Mouse (Mus musculus) adrenal gland, postnatal 0 days (tissue): ENCODE results near the gene Olfr792. TPM values are rescaled to one million over a fixed set of nuclear protein-coding genes. Genes with fewer than 3 reads are reported as not detected.

ENCODE experiments used
- microRNA-seq: library from miRNA; unstranded; fragments of <30 nt; microRNA quantifications from one replicate; pipeline ENCODE4, GENCODE M21; 2016; ENCODE audit warnings: borderline replicate concordance; ENCODE audit not compliant: insufficient number of aligned reads
- polyA plus RNA-seq: library from polyadenylated mRNA; unstranded; fragments of >200 nt; fragmentation: Nextera tagmentation; extraction: Ambion mirVana; gene quantifications from 2 replicates; pipeline ENCODE4 v1.2.1, GENCODE M21; 2015

The Olfr792 gene
- polyA plus RNA-seq = not detected in 2 replicates

GRCm38 (mm10) chr10:129538862-129539261 lies at the start of gene Olfr792:
Gene Olfr792, plus strand, starts transcription at chr10:129539162.

DNA sequence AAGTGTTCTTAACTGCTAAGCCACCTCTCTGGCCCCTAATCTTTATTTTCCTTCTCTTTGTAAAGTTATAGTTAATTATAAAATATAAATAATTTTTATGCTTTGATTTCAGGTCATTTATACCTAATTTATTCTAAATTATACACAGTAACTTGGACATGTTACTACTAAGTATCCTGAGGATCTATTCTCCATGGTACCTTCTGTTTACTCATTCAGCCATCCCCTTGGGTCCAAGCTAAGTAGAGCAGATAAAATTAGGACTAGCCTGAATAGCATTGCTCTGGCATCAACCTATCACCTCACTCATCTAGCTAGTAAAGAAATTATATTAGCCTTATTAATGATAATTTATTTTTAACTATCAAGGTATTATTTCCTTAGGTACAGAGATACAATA lies 40.8 kb upstream of the Olfr792 start, which contains the start of gene Olfr790:
Gene Olfr790, plus strand, starts transcription at position 301 of the 400 bp plus-strand sequence.

DNA sequence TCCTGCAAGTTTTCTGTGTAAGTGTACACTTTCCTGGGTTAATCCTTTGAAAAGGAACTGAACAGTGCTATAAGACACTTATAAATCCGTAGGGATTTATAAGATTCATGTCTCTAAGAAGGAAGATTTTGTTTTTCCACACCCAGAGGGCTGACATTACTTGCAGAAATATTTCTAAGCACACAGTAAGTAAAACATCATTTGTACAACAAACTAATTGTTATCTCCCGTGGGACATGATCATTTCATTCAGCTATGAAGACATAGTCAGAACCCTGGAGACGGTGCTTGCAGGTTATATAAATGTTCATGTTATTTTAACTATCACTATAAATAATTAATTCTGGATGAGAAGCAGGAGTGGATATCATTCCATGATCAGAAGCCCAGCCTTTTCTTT lies 17.5 kb upstream of the Olfr792 start, which contains the start of gene Olfr791:
Gene Olfr791, plus strand, starts transcription at position 301 of the 400 bp plus-strand sequence.

GRCm38 (mm10) chr10:129567355-129567754 lies 28.4 kb downstream of the Olfr792 start, which contains the start of gene Olfr794:
Gene Olfr794, plus strand, starts transcription at chr10:129567655.

Small RNA genes within 50 kb of the gene (microRNA-seq; reads per million reads assigned to microRNA genes)
- not detected for gene Gm23252

Other genes starting within 250 kb of the Olfr792 start
- not detected in 2 replicates for gene Olfr780, start 221.0 kb upstream of the Olfr792 start, polyA plus RNA-seq
- gene Olfr781, start 210.3 kb upstream of the Olfr792 start, polyA plus RNA-seq = not detected in 2 replicates
- gene Olfr782, start 190.3 kb upstream of the Olfr792 start, polyA plus RNA-seq = not detected in 2 replicates
- gene Olfr784, start 155.1 kb upstream of the Olfr792 start, polyA plus RNA-seq = 0.04 TPM in 1 of 2 replicates, not detected in the other
- gene Olfr785, start 133.7 kb upstream of the Olfr792 start, polyA plus RNA-seq = not detected in 2 replicates
- gene Olfr786, start 111.9 kb upstream of the Olfr792 start, polyA plus RNA-seq = not detected in 2 replicates
- gene Olfr787, start 77.3 kb upstream of the Olfr792 start, polyA plus RNA-seq = not detected in 2 replicates
- not detected in 2 replicates for gene Olfr788, start 68.2 kb upstream of the Olfr792 start, polyA plus RNA-seq
- gene Olfr789, start 54.4 kb upstream of the Olfr792 start, polyA plus RNA-seq = not detected in 2 replicates
- gene Olfr790, start 40.7 kb upstream of the Olfr792 start, polyA plus RNA-seq = not detected in 2 replicates
- not detected in 2 replicates for gene Olfr791, start 17.4 kb upstream of the Olfr792 start, polyA plus RNA-seq
- not detected in 2 replicates for gene Olfr794, start 28.5 kb downstream of the Olfr792 start, polyA plus RNA-seq
- gene Olfr796, start 73.4 kb downstream of the Olfr792 start, polyA plus RNA-seq = not detected in 2 replicates
- gene Olfr798, start 88.8 kb downstream of the Olfr792 start, polyA plus RNA-seq = not detected in 2 replicates
- gene Olfr799, start 98.3 kb downstream of the Olfr792 start, polyA plus RNA-seq = not detected in 2 replicates
- not detected in 2 replicates for gene Olfr800, start 118.5 kb downstream of the Olfr792 start, polyA plus RNA-seq
- gene Olfr801, start 134.7 kb downstream of the Olfr792 start, polyA plus RNA-seq = not detected in 2 replicates
- 0.03 and 0.04 TPM in 2 replicates for gene Olfr802, start 149.0 kb downstream of the Olfr792 start, polyA plus RNA-seq
- gene Olfr803, start 155.1 kb downstream of the Olfr792 start, polyA plus RNA-seq = not detected in 2 replicates
- not detected in 2 replicates for gene Olfr804, start 164.0 kb downstream of the Olfr792 start, polyA plus RNA-seq
- gene Olfr805, start 190.2 kb downstream of the Olfr792 start, polyA plus RNA-seq = not detected in 2 replicates
- not detected in 2 replicates for gene Olfr806, start 202.8 kb downstream of the Olfr792 start, polyA plus RNA-seq
- not detected in 2 replicates for gene Olfr807, start 218.6 kb downstream of the Olfr792 start, polyA plus RNA-seq
- not detected in 2 replicates for gene Olfr808, start 226.3 kb downstream of the Olfr792 start, polyA plus RNA-seq
- not detected in 2 replicates for gene Olfr809, start 235.5 kb downstream of the Olfr792 start, polyA plus RNA-seq